Mouse (Mus musculus): ENCODE results near the gene Gm10663. TPM values are rescaled to one million over a fixed set of nuclear protein-coding genes. Genes with fewer than 3 reads are reported as not detected.

Gm10663 gene
- polyA plus RNA-seq, 1 experiment from 2014 or later = not detected

Small RNAs within 50 kb of the gene (microRNA-seq; reads per million reads assigned to microRNA genes)
- not detected for gene Gm24333

Other genes starting within 250 kb of the Gm10663 start
- 10.8 and 15.5 TPM in 2 replicates for gene Klhl2, start 225.0 kb upstream of the Gm10663 start, polyA plus RNA-seq (2014; fragmentation: Nextera tagmentation; extraction: Ambion mirVana)
- gene Tmem192, start 127.8 kb upstream of the Gm10663 start, polyA plus RNA-seq (2014; fragmentation: Nextera tagmentation; extraction: Ambion mirVana) = 30.1 and 31.1 TPM in 2 replicates
- not detected in 2 replicates for gene Trim75, start 87.2 kb upstream of the Gm10663 start, polyA plus RNA-seq (2014; fragmentation: Nextera tagmentation; extraction: Ambion mirVana)
- 0.13 and 0.24 TPM in 2 replicates for gene Trim61, start 56.5 kb upstream of the Gm10663 start, polyA plus RNA-seq (2014; fragmentation: Nextera tagmentation; extraction: Ambion mirVana)
- gene Trim60, start 56.4 kb upstream of the Gm10663 start, polyA plus RNA-seq (2014; fragmentation: Nextera tagmentation; extraction: Ambion mirVana) = not detected in 2 replicates
- gene Apela, start 37.7 kb upstream of the Gm10663 start, polyA plus RNA-seq (2014; fragmentation: Nextera tagmentation; extraction: Ambion mirVana) = 11.3 and 13.5 TPM in 2 replicates
- gene BC030870, start 54.5 kb downstream of the Gm10663 start, polyA plus RNA-seq (2014; fragmentation: Nextera tagmentation; extraction: Ambion mirVana) = 0.32 TPM in 1 of 2 replicates, not detected in the other